Mouse (Mus musculus) heart, embryonic 11.5 days (tissue): Measurements from ENCODE around the gene Sept3. TPM values are rescaled to one million over a fixed set of nuclear protein-coding genes. Genes with fewer than 3 reads are reported as not detected.

Experiments
- ATAC-seq: fragments of 200-750 bp; cut with Nextera tagmentation; replicated peaks from 2 replicates; pipeline ENCODE4 v1.8.0; 2017; ENCODE audit warnings: moderate library complexity; ENCODE audit not compliant: insufficient number of reproducible peaks, low FRiP score, low TSS enrichment
- H3K27ac ChIP-seq: fragments of 300-500 bp; sonication (generic); 2 replicates; pipeline ENCODE4 v1.5.1; 2014; ENCODE audit warnings: mild to moderate bottlenecking, low read depth, low read length
- H3K27me3 ChIP-seq: fragments of 300-500 bp; sonication (generic); 2 replicates; pipeline ENCODE4 v1.6.1; 2014; ENCODE audit warnings: mild to moderate bottlenecking, low read length, mixed read lengths; ENCODE audit not compliant: control insufficient read depth, insufficient read depth
- H3K36me3 ChIP-seq: fragments of 300-500 bp; sonication (generic); 2 replicates; pipeline ENCODE4 v1.6.1; 2014; ENCODE audit warnings: mild to moderate bottlenecking, low read length, moderate library complexity, mixed read lengths; ENCODE audit not compliant: control insufficient read depth, insufficient read depth
- H3K4me1 ChIP-seq: fragments of 300-500 bp; sonication (generic); 2 replicates; pipeline ENCODE4 v1.6.1; 2014; ENCODE audit warnings: low read length; ENCODE audit not compliant: control insufficient read depth, insufficient read depth
- H3K4me2 ChIP-seq: fragments of 300-500 bp; sonication (generic); 2 replicates; pipeline ENCODE4 v1.6.1; 2014; ENCODE audit warnings: mild to moderate bottlenecking, moderate library complexity
- H3K4me3 ChIP-seq: fragments of 300-500 bp; sonication (generic); 2 replicates; pipeline ENCODE4 v1.5.1; 2014; ENCODE audit warnings: low read depth, low read length
- H3K9ac ChIP-seq: fragments of 300-500 bp; sonication (generic); 2 replicates; pipeline ENCODE4 v1.6.1; 2014; ENCODE audit warnings: mild to moderate bottlenecking, low read depth, low read length, moderate library complexity
- H3K9me3 ChIP-seq: fragments of 300-500 bp; sonication (generic); replicated peaks from 2 replicates; pipeline ENCODE4 v1.6.1; 2016; ENCODE audit warnings: low read length; ENCODE audit not compliant: control insufficient read depth
- WGBS: fragments of 180-500 bp; shearing (Covaris S2); extraction: QIAGEN DNeasy Blood & Tissue Kit; methylation state at CpG from one replicate; pipeline ENCODE4 v1.1.7; 2014; ENCODE audit not compliant: insufficient replicate concordance; 5-methylcytosine and 5-hydroxymethylcytosine counted together
- polyA plus RNA-seq: library from polyadenylated mRNA; unstranded; fragments of >200 nt; fragmentation: Nextera tagmentation; extraction: Ambion mirVana; gene quantifications from 2 replicates; pipeline ENCODE4 v1.2.1, GENCODE M21; 2014

The Sept3 gene
- 5.0 and 6.2 TPM in 2 replicates for polyA plus RNA-seq

DNA sequence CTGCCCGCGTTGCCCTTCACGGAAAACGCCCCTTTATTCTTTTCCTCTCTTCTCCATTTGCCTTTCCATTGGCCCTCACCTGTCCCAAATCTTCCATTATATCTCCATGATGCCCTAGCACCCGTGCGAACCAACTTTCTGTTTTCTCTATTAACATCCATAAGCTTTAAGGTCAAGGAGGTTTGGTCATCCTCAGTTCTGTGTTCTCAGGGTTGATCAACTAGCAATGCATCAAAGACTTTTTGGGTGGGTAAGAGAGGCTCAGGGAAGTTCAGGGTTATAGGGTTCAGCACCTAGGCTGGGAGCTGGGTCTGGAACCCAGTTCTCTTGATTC, at the start of gene Sept3:
TSS of gene Sept3 (plus strand) at position 301 of the 334 bp plus-strand sequence.
- ATAC-seq: no peak
- Histone ChIP-seq H3K4me1 (peaks cover 16% of the 10 kb centered on the region; the same call in 1 of the 2 replicates), H3K9me3 (no peaks in the 10 kb centered on the region), H3K9ac (peak within 1 kb of the TSS; percentile 48; the same call in 1 of the 2 replicates), H3K27me3 (peaks cover 60% of the 10 kb centered on the region), H3K4me2 (peak within 1 kb of the TSS; percentile 98), H3K36me3 (no peaks in the 10 kb centered on the region), H3K27ac (no peak within 1 kb of the TSS), H3K4me3 (peak within 1 kb of the TSS; percentile 57)
- 35% methylated on average over 6 of the region's 6 CpGs for WGBS

DNA sequence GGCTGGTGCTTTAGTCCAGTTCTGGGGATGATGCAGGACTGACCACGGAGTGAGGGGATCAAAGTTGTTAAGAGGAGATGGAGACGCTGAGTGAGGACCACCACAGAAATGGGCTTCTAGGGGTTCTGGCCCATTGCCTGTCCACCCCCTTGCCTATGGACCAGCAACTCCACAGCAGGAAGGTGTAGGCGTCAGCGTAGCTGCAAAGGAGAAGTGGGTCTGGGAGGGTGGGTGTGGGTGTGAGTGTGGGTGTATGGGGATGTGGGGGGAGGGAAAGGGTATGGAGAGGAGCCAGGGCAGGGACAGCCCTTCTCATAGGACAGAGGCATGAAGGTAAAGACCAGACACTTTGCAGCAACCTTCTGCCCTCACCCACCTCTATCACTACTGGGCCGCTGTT, 48.9 kb upstream of the Sept3 start:
- H3K36me3 ChIP-seq: no peaks in the 10 kb centered on the region
- H3K4me3 ChIP-seq: no peak overlapping the region
- H3K4me2 ChIP-seq: no peak overlapping the region
- WGBS: 70% methylated on average over 5 of the region's 5 CpGs
- H3K4me1 ChIP-seq: peaks cover 24% of the 10 kb centered on the region
- no peaks in the 10 kb centered on the region for H3K9me3 ChIP-seq
- H3K9ac ChIP-seq: no peak overlapping the region
- no peak overlapping the region for H3K27ac ChIP-seq
- peaks cover 31% of the 10 kb centered on the region for H3K27me3 ChIP-seq
- no peak for ATAC-seq

DNA sequence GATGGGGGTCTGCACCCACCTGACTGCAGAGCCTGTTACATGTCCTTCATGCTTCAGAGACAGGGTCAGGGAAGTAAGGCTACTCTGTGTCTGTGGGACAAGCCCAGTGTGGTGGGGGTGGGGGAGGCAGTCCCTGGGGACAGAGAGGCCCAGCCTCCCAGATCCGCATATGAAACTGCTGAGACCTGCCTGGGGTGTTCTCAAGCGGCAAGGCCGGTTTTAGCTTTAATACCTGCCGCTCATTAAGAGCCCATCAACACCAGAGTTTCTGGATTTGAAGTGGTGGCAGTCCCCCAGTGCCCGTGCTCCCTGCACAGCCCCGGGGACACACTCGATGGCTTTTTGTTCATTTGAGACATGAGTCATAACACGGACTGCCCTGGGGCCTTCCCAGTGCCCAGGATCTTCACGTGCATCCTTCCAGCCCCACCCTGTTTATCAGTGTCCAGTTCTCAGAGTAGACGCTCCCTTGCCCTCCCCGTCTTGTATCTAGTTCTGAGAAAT, 45.1 kb upstream of the Sept3 start:
- peak; percentile 83 for ATAC-seq

DNA sequence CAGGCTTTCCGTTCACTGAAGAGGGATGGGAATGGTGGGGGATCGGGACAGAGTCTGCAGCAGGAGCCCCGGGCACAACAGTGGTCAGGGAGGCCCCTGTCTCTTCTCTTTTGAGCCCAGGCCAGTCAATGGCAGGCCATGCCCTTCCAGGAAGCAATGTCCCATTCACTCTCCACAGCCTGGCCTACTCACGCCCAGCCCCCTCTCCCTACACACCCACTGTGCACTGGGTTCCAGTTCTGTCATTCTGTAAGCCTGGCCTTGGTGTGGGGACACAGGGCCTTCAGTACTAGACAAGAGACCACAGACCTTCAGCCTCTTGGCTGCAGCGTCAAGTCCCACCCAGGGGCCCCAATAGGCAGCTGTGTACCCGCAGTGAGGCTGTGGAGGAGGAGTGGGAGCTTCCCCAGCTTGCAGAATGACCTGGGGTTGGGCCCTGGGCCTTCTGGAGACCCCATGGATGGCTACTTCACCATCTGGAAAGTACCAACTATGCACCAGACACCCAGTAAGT, 44.5 kb upstream of the Sept3 start:
- no peak overlapping the region for H3K9ac ChIP-seq
- H3K4me1 ChIP-seq: 0 out of 2 replicates have a peak, but pooled peaks cover 8% of the 10 kb centered on the region
- no peaks in the 10 kb centered on the region for H3K9me3 ChIP-seq
- ATAC-seq: no peak
- H3K27me3 ChIP-seq: peaks cover 14% of the 10 kb centered on the region
- no peak overlapping the region for H3K4me3 ChIP-seq
- peak overlapping the region; percentile 31 for H3K27ac ChIP-seq
- H3K36me3 ChIP-seq: no peaks in the 10 kb centered on the region
- H3K4me2 ChIP-seq: no peak overlapping the region
- WGBS: 62% methylated on average over 6 of the region's 6 CpGs

More for the DNA sequence above, 45.1 kb upstream of the Sept3 start:
- Histone ChIP-seq H3K27ac (peak overlapping the region; percentile 57; the same call in 1 of the 2 replicates), H3K4me3 (no peak overlapping the region), H3K9me3 (no peaks in the 10 kb centered on the region), H3K36me3 (no peaks in the 10 kb centered on the region), H3K4me1 (peaks cover 9% of the 10 kb centered on the region; the same call in 1 of the 2 replicates), H3K27me3 (peaks cover 19% of the 10 kb centered on the region), H3K4me2 (peak overlapping the region; percentile 3; the same call in 1 of the 2 replicates), H3K9ac (no peak overlapping the region)
- 37% methylated on average over 11 of the region's 11 CpGs for WGBS

DNA sequence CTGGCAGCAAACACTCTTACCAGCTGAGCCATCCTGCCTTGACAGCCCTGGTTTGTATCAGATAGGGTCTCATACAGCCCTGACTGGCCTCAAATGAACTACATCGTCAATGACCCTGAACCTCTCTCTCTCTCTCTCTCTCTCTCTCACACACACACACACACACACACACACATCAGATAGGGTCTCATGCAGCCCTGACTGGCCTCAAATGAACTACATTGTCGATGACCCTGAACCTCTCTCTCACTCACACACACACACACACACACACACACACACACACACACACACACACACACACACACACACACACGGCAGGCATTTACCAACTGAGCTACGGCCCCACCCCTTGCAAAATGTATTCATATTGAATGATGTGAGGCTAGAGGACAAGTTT, 43.6 kb upstream of the Sept3 start:
- Histone ChIP-seq H3K27me3 (peaks cover 6% of the 10 kb centered on the region), H3K4me1 (0 out of 2 replicates have a peak, but pooled peaks cover 8% of the 10 kb centered on the region), H3K4me2 (no peak overlapping the region), H3K4me3 (no peak overlapping the region), H3K9ac (no peak overlapping the region), H3K9me3 (no peaks in the 10 kb centered on the region), H3K27ac (no peak overlapping the region), H3K36me3 (no peaks in the 10 kb centered on the region)
- ATAC-seq: no peak
- WGBS: 77% methylated on average over 4 of the region's 4 CpGs

DNA sequence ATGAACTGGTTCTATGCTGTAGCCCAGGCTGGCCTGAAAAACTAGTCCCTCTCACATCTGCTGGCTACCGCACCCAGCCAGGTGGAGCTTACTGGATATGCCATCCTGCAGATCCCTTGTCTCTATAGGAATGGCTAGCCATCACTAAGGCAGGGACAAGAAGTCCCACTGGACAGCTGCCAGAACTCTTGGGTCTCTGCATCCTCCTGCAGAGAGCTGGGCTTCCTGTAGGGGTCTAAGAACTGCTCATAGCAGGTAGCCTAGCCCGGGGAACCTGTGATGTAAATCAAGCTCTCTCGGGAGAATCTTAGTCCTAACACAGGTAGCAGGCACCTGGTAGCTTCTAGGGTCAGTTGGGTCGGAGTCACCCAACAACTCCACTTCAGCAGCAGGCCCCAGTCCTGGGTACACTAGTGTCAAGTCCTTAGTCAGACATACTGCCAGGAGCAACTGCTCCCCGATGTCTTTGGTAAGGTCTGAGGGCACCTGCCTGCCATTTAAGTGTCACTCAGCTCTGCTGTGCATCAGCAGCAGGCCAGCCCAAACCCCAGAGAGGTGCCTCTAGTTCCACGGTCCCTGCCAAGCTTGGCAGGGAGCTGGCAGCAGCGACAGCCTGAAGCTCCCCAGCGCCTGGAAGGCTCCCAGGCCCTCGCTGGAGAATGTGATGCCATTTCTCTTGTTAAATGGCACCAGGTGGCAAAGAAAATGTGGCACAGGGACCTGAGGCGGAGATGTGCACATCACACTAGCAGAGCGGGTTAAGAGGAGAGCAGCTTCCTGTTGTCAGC, 42.9 kb upstream of the Sept3 start:
- H3K27ac ChIP-seq: no peak overlapping the region
- ATAC-seq: no peak
- peaks cover 6% of the 10 kb centered on the region for H3K27me3 ChIP-seq
- no peaks in the 10 kb centered on the region for H3K9me3 ChIP-seq
- H3K36me3 ChIP-seq: no peaks in the 10 kb centered on the region
- 72% methylated on average over 11 of the region's 11 CpGs for WGBS
- H3K4me1 ChIP-seq: 0 out of 2 replicates have a peak, but pooled peaks cover 8% of the 10 kb centered on the region
- H3K4me3 ChIP-seq: no peak overlapping the region
- H3K9ac ChIP-seq: no peak overlapping the region
- no peak overlapping the region for H3K4me2 ChIP-seq

DNA sequence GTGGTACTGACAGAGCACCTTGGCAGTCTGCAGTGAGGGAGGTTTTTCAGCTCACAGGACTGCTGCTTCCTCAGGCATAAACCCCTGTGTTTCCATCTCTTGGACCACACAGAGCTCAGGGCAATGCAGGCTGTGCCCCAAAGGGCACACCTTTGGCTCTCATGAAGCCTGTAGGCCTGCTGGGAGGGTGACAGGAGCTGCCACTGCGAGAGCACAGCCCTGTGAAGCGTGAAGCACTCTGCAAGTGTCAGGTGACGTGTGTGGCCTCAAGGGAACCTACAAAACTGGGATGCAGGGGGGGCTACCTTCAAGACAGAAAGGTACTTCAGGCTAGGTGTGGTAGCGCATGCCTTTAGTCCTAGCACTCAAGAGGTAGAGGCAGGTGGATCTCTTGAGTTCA, 42.0 kb upstream of the Sept3 start:
- no peak overlapping the region for H3K4me3 ChIP-seq
- no peak overlapping the region for H3K9ac ChIP-seq
- 70% methylated on average over 4 of the region's 4 CpGs for WGBS
- H3K27ac ChIP-seq: no peak overlapping the region
- H3K27me3 ChIP-seq: peaks cover 6% of the 10 kb centered on the region
- no peak for ATAC-seq
- H3K4me2 ChIP-seq: no peak overlapping the region
- H3K9me3 ChIP-seq: no peaks in the 10 kb centered on the region
- H3K4me1 ChIP-seq: 0 out of 2 replicates have a peak, but pooled peaks cover 8% of the 10 kb centered on the region
- H3K36me3 ChIP-seq: no peaks in the 10 kb centered on the region

DNA sequence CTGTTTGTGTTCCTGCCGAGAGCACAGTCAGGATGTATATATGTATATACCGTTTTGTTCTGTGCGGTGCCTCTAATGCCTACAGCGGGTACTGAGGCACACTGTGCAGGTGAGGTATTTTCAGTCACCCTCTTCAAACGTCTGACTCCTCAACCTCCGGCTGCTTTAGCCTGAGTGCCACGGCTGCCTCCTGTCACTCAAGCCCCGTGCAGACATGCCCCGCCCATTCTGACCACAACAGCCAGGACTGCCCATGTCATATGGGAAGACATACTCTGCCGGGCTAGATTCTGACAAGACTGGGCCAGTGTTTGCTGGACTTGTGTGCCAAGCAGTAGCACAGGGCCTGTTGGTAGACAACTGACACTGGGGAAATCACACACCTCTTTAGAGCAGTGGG, 39.0 kb upstream of the Sept3 start:
- peaks cover 2% of the 10 kb centered on the region for H3K27me3 ChIP-seq
- WGBS: 50% methylated on average over 10 of the region's 10 CpGs
- H3K4me1 ChIP-seq: no peaks in the 10 kb centered on the region
- H3K36me3 ChIP-seq: 0 out of 2 replicates have a peak, but pooled peaks cover 3% of the 10 kb centered on the region
- H3K4me3 ChIP-seq: no peak overlapping the region
- no peak overlapping the region for H3K9ac ChIP-seq
- no peaks in the 10 kb centered on the region for H3K9me3 ChIP-seq
- no peak overlapping the region for H3K27ac ChIP-seq
- no peak overlapping the region for H3K4me2 ChIP-seq
- peak; percentile 70 for ATAC-seq
